8 mouse cellular contexts compared by ENCODE assay signal in the genomic region with DNA sequence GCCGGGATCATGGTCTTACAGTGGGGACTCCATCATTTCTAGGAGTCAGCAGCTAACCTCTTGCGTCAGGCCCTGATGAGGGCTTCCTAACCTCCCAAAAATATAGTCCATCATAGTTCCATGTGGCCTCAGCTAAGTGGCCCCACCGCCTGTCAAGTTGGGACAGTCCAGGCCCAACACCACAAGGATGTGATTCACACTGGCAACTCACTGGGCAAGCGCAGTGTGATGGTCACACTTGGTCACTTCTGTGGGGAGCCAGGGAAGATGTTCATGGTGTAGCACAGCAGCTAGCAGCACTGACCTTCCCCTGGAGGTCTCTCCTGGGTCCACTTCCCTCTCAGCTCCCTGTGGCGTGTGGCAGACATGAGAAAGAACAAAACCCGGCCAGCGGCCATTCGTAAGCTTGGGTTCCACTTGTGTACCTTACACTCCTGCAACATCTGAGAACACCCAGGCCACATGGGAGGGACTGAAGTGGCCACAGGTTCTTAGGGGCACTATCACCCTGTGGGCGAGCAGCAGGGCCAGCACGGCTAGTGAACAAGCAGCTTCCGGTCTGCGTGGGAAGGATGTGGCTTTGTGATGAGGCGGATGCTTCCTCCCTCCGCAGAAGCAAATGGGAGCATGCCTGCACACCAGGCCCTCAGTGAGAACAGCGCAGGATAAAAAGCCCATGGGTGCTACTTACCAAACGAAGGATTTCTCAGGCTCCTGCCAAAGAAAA. TPM values are rescaled to one million over a fixed set of nuclear protein-coding genes. Genes with fewer than 3 reads are reported as not detected.
DNase-seq lines count a peak whose midpoint lies in the region; ATAC-seq lines count a peak whose summit lies in the region.

No protein-coding gene starts in this region.

- no peak overlapping the region for H3K4me2 ChIP-seq in heart, embryonic 12.5 days
- H3K4me2 ChIP-seq in hindbrain, embryonic 12.5 days (replicated peaks): no peak overlapping the region

- no peak for DNase-seq in heart, postnatal 25 days (ENCODE audit: low spot score)
- DNase-seq in natural killer cell, adult 2 months (ENCODE audit: low spot score in 2 of 2): peak; percentile 68 to 74
- no peak for DNase-seq in embryo, embryonic 11 days
- DNase-seq in urinary bladder, postnatal 36 days (ENCODE audit: low spot score in 2 of 2): no peak
- no peak for DNase-seq in right cerebral cortex, postnatal 14 days

- 0 out of 2 replicates have a peak, but pooled peaks have one; percentile 4 for ATAC-seq in heart, embryonic 12.5 days (ENCODE audit: insufficient number of reproducible peaks, low FRiP score)
- peak; percentile 76 for ATAC-seq in CD4-positive, CD25-positive, alpha-beta regulatory T cell, adult 4 months
- ATAC-seq in hindbrain, embryonic 12.5 days (ENCODE audit: low FRiP score): peak; percentile 13; the same call in 1 of the 2 replicates

- peaks cover 7% of the 10 kb centered on the region for H3K4me1 ChIP-seq in heart, embryonic 12.5 days (replicated peaks)
- peaks cover 8% of the 10 kb centered on the region for H3K4me1 ChIP-seq in hindbrain, embryonic 12.5 days

- H3K4me3 ChIP-seq in heart, embryonic 12.5 days: no peak overlapping the region
- H3K4me3 ChIP-seq in hindbrain, embryonic 12.5 days: no peak overlapping the region

- intact Hi-C loops in heart, postnatal 25 days (cut with DNase I): loop anchor here (2.0 to 10.0 kb wide), 4 partner anchors 92 to 536 kb away; partner anchors contain the start of genes Icosl and Ube2g2

- 85% methylated on average over 16 of the region's 16 CpGs for WGBS in heart, embryonic 12.5 days
- WGBS in hindbrain, embryonic 12.5 days: 86% methylated on average over 16 of the region's 16 CpGs

- H3K36me3 ChIP-seq in heart, embryonic 12.5 days: peaks cover 40% of the 10 kb centered on the region
- peaks cover 36% of the 10 kb centered on the region for H3K36me3 ChIP-seq in hindbrain, embryonic 12.5 days

- no peak overlapping the region for H3K9ac ChIP-seq in heart, embryonic 12.5 days
- no peak overlapping the region for H3K9ac ChIP-seq in hindbrain, embryonic 12.5 days

- H3K9me3 ChIP-seq in heart, embryonic 12.5 days (replicated peaks): no peaks in the 10 kb centered on the region
- H3K9me3 ChIP-seq in hindbrain, embryonic 12.5 days (replicated peaks): no peaks in the 10 kb centered on the region

- no peak overlapping the region for H3K27ac ChIP-seq in heart, embryonic 12.5 days (ENCODE audit: poor library complexity, severe bottlenecking)
- no peak overlapping the region for H3K27ac ChIP-seq in hindbrain, embryonic 12.5 days

- H3K27me3 ChIP-seq in heart, embryonic 12.5 days (replicated peaks): no peaks in the 10 kb centered on the region
- H3K27me3 ChIP-seq in hindbrain, embryonic 12.5 days: no peaks in the 10 kb centered on the region

RNA-seq across cellular contexts. Expression of gene D10Jhu81e, which starts 9.1 kb away (rescaled TPM):
- polyA plus RNA-seq in heart, embryonic 12.5 days (2016; fragmentation: Nextera tagmentation; extraction: Ambion mirVana): 38.0 and 38.7 TPM in 2 replicates
- total RNA-seq in heart, postnatal 25 days (2021): 100 to 1,000 TPM; 500 to 510 TPM
- polyA plus RNA-seq in CD4-positive, CD25-positive, alpha-beta regulatory T cell, adult 4 months (2017; shearing (Covaris generic)): 10 to 100 TPM in 1 of 2 experiments, 1 to 10 TPM in 1; 7.5 to 42.9 TPM
- polyA plus RNA-seq in hindbrain, embryonic 12.5 days (2016; fragmentation: Nextera tagmentation; extraction: Ambion mirVana): 20.1 and 24.4 TPM in 2 replicates

RNA-seq across cellular contexts. Expression of gene Pwp2, which starts 24.4 kb away (rescaled TPM):
- 14.1 and 14.2 TPM in 2 replicates for polyA plus RNA-seq in heart, embryonic 12.5 days (2016; fragmentation: Nextera tagmentation; extraction: Ambion mirVana)
- total RNA-seq in heart, postnatal 25 days (2021): 1 to 10 TPM; 8.4 to 9.3 TPM
- 10 to 100 TPM; 13.4 to 29.5 TPM for polyA plus RNA-seq in CD4-positive, CD25-positive, alpha-beta regulatory T cell, adult 4 months (2017; shearing (Covaris generic))
- polyA plus RNA-seq in hindbrain, embryonic 12.5 days (2016; fragmentation: Nextera tagmentation; extraction: Ambion mirVana): 20.9 and 21.2 TPM in 2 replicates

Comparison
In these comparisons a context has a peak if more than half of its experiments do, and no peak if none do; other contexts are left out.
1. ATAC-seq: peak in every context shown above with its lines; median percentile 76 in CD4-positive, CD25-positive, alpha-beta regulatory T cell, adult 4 months; 13 in hindbrain, embryonic 12.5 days; 4 in heart, embryonic 12.5 days.
2. DNase-seq: peak in natural killer cell, adult 2 months (2 of 2); none in heart, postnatal 25 days (single experiment), embryo, embryonic 11 days (single experiment), urinary bladder, postnatal 36 days (0 of 2) and right cerebral cortex, postnatal 14 days (single experiment).